Mouse (Mus musculus): ENCODE measurements at regions not wholly inside any gene's neighbourhood (a gene's known extent, or its start where the extent isn't known, plus 50 kb on each side); places are given as distances from the start of the nearest gene placed in this dataset.

DNA sequence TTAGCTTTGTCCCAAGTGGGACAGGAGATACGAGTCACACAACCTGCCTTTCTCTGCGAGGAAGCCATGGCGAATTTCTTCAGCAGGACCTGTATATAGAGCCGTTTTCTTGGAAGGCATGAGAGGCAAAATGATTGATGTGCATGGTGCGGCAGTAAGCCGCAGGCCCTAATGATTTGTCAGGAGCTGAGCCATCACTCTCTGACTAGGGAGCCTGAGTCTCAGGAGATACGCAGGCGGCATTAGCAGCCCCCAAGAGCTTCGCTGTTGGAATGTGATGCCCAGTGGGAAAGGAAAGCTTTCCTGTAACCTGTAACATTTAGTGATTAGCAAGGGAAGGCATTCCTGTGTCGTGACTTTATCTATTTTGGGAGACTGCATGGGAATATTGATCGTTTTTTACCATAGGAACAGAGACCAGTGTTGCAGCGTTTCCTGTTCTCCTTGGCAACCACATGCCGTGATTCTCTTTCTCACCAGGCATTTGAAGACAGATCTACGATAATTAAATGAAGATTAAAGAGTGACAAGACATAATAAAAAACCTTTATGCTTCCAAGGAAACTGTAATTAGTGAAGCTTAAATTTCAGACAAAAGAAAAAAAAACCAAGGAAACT lies 310.2 kb downstream of the Arl6ip6 start:
- no peak for TF ChIP-seq CTCF (IDR thresholded peaks at IDR 0.05; ENCODE audit: low read depth)
- no peak for TF ChIP-seq EP300 (IDR thresholded peaks at IDR 0.05; ENCODE audit: low read depth)

Measured in liver, postnatal 0 days (tissue).